Mouse (Mus musculus): ENCODE data around the gene Evc. TPM values are rescaled to one million over a fixed set of nuclear protein-coding genes. Genes with fewer than 3 reads are reported as not detected.

The Evc gene
- polyA plus RNA-seq, 1 experiment from 2014 or later = 1.7 TPM

- peak overlapping the region; percentile 61 for H3K4me2 ChIP-seq (replicated peaks; ENCODE audit: low read depth)
- H3K27me3 ChIP-seq (replicated peaks; ENCODE audit: control insufficient read depth, insufficient read depth, low read length) = peaks cover 66% of the 10 kb centered on the region
- 0 out of 2 replicates have a peak, but pooled peaks cover 3% of the 10 kb centered on the region for H3K4me1 ChIP-seq (replicated peaks; ENCODE audit: control insufficient read depth, insufficient read depth, low read length)
- peak overlapping the region; percentile 33 for H3K4me3 ChIP-seq (ENCODE audit: low read depth, low read length)
- ATAC-seq = no peak
- TF ChIP-seq CTCF (IDR thresholded peaks at IDR 0.05; ENCODE audit: low read depth) = no peak
- no peak overlapping the region for H3K27ac ChIP-seq (ENCODE audit: low read depth, low read length)
- 13% methylated on average over 43 of the region's 44 CpGs for WGBS
- no peaks in the 10 kb centered on the region for H3K36me3 ChIP-seq (ENCODE audit: control insufficient read depth, insufficient read depth)
- H3K9me3 ChIP-seq (ENCODE audit: control insufficient read depth) = no peaks in the 10 kb centered on the region
- H3K9ac ChIP-seq (ENCODE audit: low read depth, low read length) = no peak overlapping the region
These were observed 94.1 kb downstream of the Evc start for GRCm38 (mm10) chr5:37242360-37243168.

- H3K27ac ChIP-seq (ENCODE audit: low read depth, low read length) = no peak within 1 kb of the TSS
These were observed 95.0 kb downstream of the Evc start, which contains the start of gene Crmp1 for GRCm38 (mm10) chr5:37241651-37242151. Gene Crmp1, plus strand, starts transcription at chr5:37241940.

GRCm38 (mm10) chr5:37241224-37241623, 95.5 kb downstream of the Evc start:
- 17% methylated on average over 9 of the region's 9 CpGs for WGBS
- ATAC-seq = no peak
- H3K9me3 ChIP-seq (ENCODE audit: control insufficient read depth) = no peaks in the 10 kb centered on the region
- no peak overlapping the region for H3K4me3 ChIP-seq (ENCODE audit: low read depth, low read length)
- no peak overlapping the region for H3K9ac ChIP-seq (ENCODE audit: low read depth, low read length)
- H3K27me3 ChIP-seq (replicated peaks; ENCODE audit: control insufficient read depth, insufficient read depth, low read length) = peaks cover 62% of the 10 kb centered on the region
- H3K4me2 ChIP-seq (replicated peaks; ENCODE audit: low read depth) = no peak overlapping the region
- no peak overlapping the region for H3K27ac ChIP-seq (ENCODE audit: low read depth, low read length)
- TF ChIP-seq CTCF (IDR thresholded peaks at IDR 0.05; ENCODE audit: low read depth) = no peak
- no peaks in the 10 kb centered on the region for H3K36me3 ChIP-seq (ENCODE audit: control insufficient read depth, insufficient read depth)
- 0 out of 2 replicates have a peak, but pooled peaks cover 3% of the 10 kb centered on the region for H3K4me1 ChIP-seq (replicated peaks; ENCODE audit: control insufficient read depth, insufficient read depth, low read length)

More at GRCm38 (mm10) chr5:37241651-37242151, 95.0 kb downstream of the Evc start, which contains the start of gene Crmp1:
- TF ChIP-seq CTCF (IDR thresholded peaks at IDR 0.05; ENCODE audit: low read depth) = no peak
- Histone ChIP-seq H3K4me3 (ENCODE audit: low read depth, low read length) (peak within 1 kb of the TSS; percentile 33), H3K4me2 (replicated peaks; ENCODE audit: low read depth) (peak within 1 kb of the TSS; percentile 61), H3K9ac (ENCODE audit: low read depth, low read length) (no peak within 1 kb of the TSS), H3K36me3 (ENCODE audit: control insufficient read depth, insufficient read depth) (no peaks in the 10 kb centered on the region), H3K4me1 (replicated peaks; ENCODE audit: control insufficient read depth, insufficient read depth, low read length) (0 out of 2 replicates have a peak, but pooled peaks cover 3% of the 10 kb centered on the region), H3K27me3 (replicated peaks; ENCODE audit: control insufficient read depth, insufficient read depth, low read length) (peaks cover 66% of the 10 kb centered on the region), H3K9me3 (ENCODE audit: control insufficient read depth) (no peaks in the 10 kb centered on the region)
- ATAC-seq = peak; percentile 61
- 1% methylated on average over 45 of the region's 56 CpGs for WGBS

DNA sequence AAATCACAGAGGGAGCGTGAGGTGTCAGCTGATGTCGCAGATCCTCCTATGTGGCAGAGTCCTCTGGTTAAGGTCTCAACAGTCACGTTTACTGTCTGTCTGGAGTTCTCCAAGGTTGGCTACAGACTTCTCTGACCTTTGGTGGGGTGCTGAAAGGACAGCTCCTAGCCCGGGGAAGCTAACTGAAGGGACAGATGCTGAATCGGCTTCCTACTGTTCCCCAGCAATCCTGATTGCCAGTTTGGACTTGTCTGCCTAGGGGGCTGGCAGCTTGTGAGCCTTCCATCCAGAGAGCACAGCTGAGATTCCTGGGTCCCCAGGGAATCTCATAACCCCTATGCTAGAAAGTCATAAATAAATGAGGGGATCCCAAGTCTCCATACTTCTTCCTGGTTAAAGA, 96.1 kb downstream of the Evc start:
- Histone ChIP-seq H3K9me3 (ENCODE audit: control insufficient read depth) (no peaks in the 10 kb centered on the region), H3K27me3 (replicated peaks; ENCODE audit: control insufficient read depth, insufficient read depth, low read length) (peaks cover 56% of the 10 kb centered on the region), H3K27ac (ENCODE audit: low read depth, low read length) (no peak overlapping the region), H3K36me3 (ENCODE audit: control insufficient read depth, insufficient read depth) (no peaks in the 10 kb centered on the region), H3K4me2 (replicated peaks; ENCODE audit: low read depth) (no peak overlapping the region), H3K9ac (ENCODE audit: low read depth, low read length) (no peak overlapping the region), H3K4me1 (replicated peaks; ENCODE audit: control insufficient read depth, insufficient read depth, low read length) (0 out of 2 replicates have a peak, but pooled peaks cover 3% of the 10 kb centered on the region), H3K4me3 (ENCODE audit: low read depth, low read length) (no peak overlapping the region)
- 2% methylated on average over 5 of the region's 5 CpGs for WGBS
- no peak for ATAC-seq
- TF ChIP-seq CTCF (IDR thresholded peaks at IDR 0.05; ENCODE audit: low read depth) = no peak

Other genes with a start within 250 kb of the Evc start
- gene Crmp1, start 95.0 kb downstream of the Evc start, polyA plus RNA-seq (2015; fragmentation: Nextera tagmentation; extraction: Ambion mirVana) = 8.9 and 11.4 TPM in 2 replicates
- gene Evc2, start 1.6 kb upstream of the Evc start, polyA plus RNA-seq (2015; fragmentation: Nextera tagmentation; extraction: Ambion mirVana) = 1.8 and 2.1 TPM in 2 replicates